Mouse (Mus musculus): Measurements from ENCODE around the gene Kcne4. TPM values are rescaled to one million over a fixed set of nuclear protein-coding genes. Genes with fewer than 3 reads are reported as not detected.

The Kcne4 gene
- total and polyA plus RNA-seq, 2 experiments from 2014 or later, result 1.4 to 2.3 TPM

DNA sequence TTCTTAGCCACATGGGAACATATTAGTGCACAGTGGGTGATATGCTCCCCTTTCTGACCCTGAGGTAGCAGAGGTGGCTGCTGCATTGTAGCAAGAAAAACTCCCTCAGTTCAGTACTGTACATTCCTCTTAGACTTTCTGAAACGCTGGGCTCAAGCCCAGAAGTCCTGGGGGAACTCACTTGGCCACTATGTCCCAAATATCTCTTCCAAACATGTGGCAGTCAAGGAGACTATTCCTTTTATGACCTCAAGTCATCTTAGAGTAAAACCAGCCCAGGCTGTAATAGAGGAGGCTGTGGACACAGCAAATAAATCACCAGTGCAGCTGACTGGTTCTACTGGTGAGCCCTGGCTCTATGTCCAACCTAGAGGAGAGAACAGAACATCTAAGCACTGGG lies 45.7 kb downstream of the Kcne4 start:
- WGBS, result 61% methylated on average over 1 of the region's 1 CpGs

DNA sequence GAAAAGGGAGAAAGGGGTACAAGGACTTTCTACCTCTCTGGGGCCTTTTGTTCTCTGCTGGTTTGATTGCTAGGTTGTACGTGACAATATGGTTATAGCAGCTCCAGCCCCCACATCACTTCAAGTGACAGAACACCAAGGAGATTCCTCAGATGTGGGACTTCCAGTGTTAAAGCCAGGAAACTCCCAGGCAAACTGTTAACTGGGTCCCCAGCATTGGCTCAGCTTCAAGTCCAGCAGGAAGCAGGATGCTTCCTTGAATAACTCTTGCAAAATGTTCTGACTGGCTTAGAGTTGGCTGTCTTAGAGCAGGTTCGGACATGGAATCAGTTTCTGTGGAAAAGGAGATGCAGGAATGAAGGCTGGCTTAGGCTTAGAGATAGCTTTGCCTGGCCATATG lies 47.3 kb downstream of the Kcne4 start:
- no peaks in the 10 kb centered on the region for H3K27me3 ChIP-seq (ENCODE audit: insufficient read depth, low read length)
- TF ChIP-seq CTCF (IDR thresholded peaks at IDR 0.05), result no peak
- H3K36me3 ChIP-seq (ENCODE audit: insufficient read depth, low read length), result no peaks in the 10 kb centered on the region
- H3K4me2 ChIP-seq (ENCODE audit: low read depth, low read length, poor library complexity, severe bottlenecking), result no peak overlapping the region
- H3K9me3 ChIP-seq (ENCODE audit: low read length), result no peaks in the 10 kb centered on the region
- H3K9ac ChIP-seq (replicated peaks; ENCODE audit: low read length, poor library complexity, severe bottlenecking), result no peak overlapping the region
- DNase-seq (ENCODE audit: low spot score) (peak; percentile 10), ATAC-seq (ENCODE audit: low FRiP score) (no peak)
- H3K27ac ChIP-seq (ENCODE audit: low read depth, low read length), result no peak overlapping the region
- H3K4me3 ChIP-seq (ENCODE audit: low read depth, low read length), result no peak overlapping the region
- WGBS, result 61% methylated on average over 2 of the region's 2 CpGs
- H3K4me1 ChIP-seq (ENCODE audit: insufficient read depth, low read length), result no peaks in the 10 kb centered on the region

More for the DNA sequence above, 45.7 kb downstream of the Kcne4 start:
- Histone ChIP-seq H3K27ac (ENCODE audit: low read depth, low read length) (no peak overlapping the region), H3K4me2 (ENCODE audit: low read depth, low read length, poor library complexity, severe bottlenecking) (no peak overlapping the region), H3K27me3 (ENCODE audit: insufficient read depth, low read length) (no peaks in the 10 kb centered on the region), H3K36me3 (ENCODE audit: insufficient read depth, low read length) (no peaks in the 10 kb centered on the region), H3K9me3 (ENCODE audit: low read length) (no peaks in the 10 kb centered on the region), H3K4me1 (ENCODE audit: insufficient read depth, low read length) (no peaks in the 10 kb centered on the region), H3K9ac (replicated peaks; ENCODE audit: low read length, poor library complexity, severe bottlenecking) (no peak overlapping the region), H3K4me3 (ENCODE audit: low read depth, low read length) (no peak overlapping the region)
- no peak for DNase-seq (ENCODE audit: low spot score)
- TF ChIP-seq CTCF (IDR thresholded peaks at IDR 0.05), result no peak
- no peak for ATAC-seq (ENCODE audit: low FRiP score)

DNA sequence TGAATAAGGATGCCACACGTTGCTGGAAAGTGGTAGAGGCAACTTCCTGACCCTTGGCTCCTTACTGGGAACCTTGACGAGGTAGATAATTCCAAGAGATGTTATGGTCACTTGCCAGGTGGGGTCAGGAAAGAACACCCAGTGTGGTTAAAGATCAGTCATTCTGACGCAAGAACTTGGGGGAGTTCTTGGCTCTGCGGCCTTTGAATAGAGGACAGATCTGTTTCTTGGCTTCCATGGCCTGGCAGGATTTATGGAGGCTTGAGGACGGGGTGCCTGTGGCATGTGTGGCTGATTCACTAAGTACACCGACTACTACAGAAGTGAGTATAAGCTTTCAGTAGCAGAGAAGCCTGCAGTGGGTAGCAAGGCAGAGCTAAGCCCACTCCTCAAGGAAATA lies 47.8 kb downstream of the Kcne4 start:
- Histone ChIP-seq H3K36me3 (ENCODE audit: insufficient read depth, low read length) (no peaks in the 10 kb centered on the region), H3K4me3 (ENCODE audit: low read depth, low read length) (no peak overlapping the region), H3K9me3 (ENCODE audit: low read length) (no peaks in the 10 kb centered on the region), H3K4me2 (ENCODE audit: low read depth, low read length, poor library complexity, severe bottlenecking) (no peak overlapping the region), H3K27ac (ENCODE audit: low read depth, low read length) (no peak overlapping the region), H3K9ac (replicated peaks; ENCODE audit: low read length, poor library complexity, severe bottlenecking) (no peak overlapping the region), H3K4me1 (ENCODE audit: insufficient read depth, low read length) (no peaks in the 10 kb centered on the region), H3K27me3 (ENCODE audit: insufficient read depth, low read length) (no peaks in the 10 kb centered on the region)
- DNase-seq (ENCODE audit: low spot score), result no peak
- TF ChIP-seq CTCF (IDR thresholded peaks at IDR 0.05), result no peak
- ATAC-seq (ENCODE audit: low FRiP score), result no peak
- WGBS, result 66% methylated on average over 6 of the region's 6 CpGs

DNA sequence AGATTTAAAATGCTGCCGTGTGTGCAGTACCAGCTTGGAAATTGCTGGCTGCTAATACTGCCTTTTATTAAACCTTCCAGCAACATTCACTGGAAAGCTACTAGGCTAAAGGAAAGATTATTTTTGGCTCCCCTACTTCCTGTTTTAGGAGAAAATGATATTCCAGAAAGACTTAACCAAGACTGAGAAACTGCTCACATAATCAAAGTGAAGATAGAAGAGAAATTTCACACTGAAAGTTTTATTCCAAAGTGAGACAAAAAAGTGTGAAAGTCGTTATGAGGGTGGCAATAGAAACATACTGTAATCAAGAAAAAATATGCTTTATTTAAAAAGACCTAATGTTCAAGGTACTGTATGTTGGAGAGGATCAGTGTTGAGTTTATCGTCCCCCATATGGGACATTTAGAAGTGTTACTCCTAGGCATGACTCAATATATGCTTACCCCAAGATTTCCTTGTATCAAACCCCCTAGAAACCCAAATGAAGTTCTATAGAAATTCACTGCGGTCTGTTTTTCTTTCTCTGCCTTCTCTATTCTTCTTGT lies 48.3 kb downstream of the Kcne4 start:
- no peak for TF ChIP-seq CTCF (IDR thresholded peaks at IDR 0.05)
- ATAC-seq (ENCODE audit: low FRiP score) (no peak), DNase-seq (ENCODE audit: low spot score) (no peak)
- 74% methylated on average over 4 of the region's 4 CpGs for WGBS
- H3K9ac ChIP-seq (replicated peaks; ENCODE audit: low read length, poor library complexity, severe bottlenecking), result no peak overlapping the region
- no peak overlapping the region for H3K4me3 ChIP-seq (ENCODE audit: low read depth, low read length)
- no peak overlapping the region for H3K27ac ChIP-seq (ENCODE audit: low read depth, low read length)
- H3K27me3 ChIP-seq (ENCODE audit: insufficient read depth, low read length), result no peaks in the 10 kb centered on the region
- no peaks in the 10 kb centered on the region for H3K9me3 ChIP-seq (ENCODE audit: low read length)
- H3K36me3 ChIP-seq (ENCODE audit: insufficient read depth, low read length), result no peaks in the 10 kb centered on the region
- no peak overlapping the region for H3K4me2 ChIP-seq (ENCODE audit: low read depth, low read length, poor library complexity, severe bottlenecking)
- H3K4me1 ChIP-seq (ENCODE audit: insufficient read depth, low read length), result no peaks in the 10 kb centered on the region

DNA sequence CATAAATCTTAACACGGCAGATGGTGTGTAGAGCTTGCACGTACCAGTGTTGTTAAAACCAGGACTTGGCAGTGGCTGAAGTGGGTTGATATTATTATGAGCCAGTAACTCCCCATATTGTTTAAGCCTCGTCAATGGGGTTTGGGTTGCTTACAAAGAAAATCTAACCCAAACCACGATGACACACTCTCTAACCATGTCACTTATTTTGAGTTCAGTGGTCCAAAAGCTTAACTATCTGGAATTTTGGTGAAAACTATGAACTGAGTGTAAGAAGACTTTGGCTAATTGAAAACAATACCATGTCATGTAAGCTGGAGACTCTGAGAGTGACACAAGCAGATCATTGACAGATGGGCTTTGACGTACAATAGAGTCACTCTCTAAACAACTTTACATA lies 49.4 kb downstream of the Kcne4 start:
- ATAC-seq (ENCODE audit: low FRiP score), result no peak
- Histone ChIP-seq H3K9me3 (ENCODE audit: low read length) (no peaks in the 10 kb centered on the region), H3K36me3 (ENCODE audit: insufficient read depth, low read length) (no peaks in the 10 kb centered on the region), H3K4me3 (ENCODE audit: low read depth, low read length) (no peak overlapping the region), H3K4me2 (ENCODE audit: low read depth, low read length, poor library complexity, severe bottlenecking) (no peak overlapping the region), H3K4me1 (ENCODE audit: insufficient read depth, low read length) (no peaks in the 10 kb centered on the region), H3K27me3 (ENCODE audit: insufficient read depth, low read length) (no peaks in the 10 kb centered on the region), H3K9ac (replicated peaks; ENCODE audit: low read length, poor library complexity, severe bottlenecking) (no peak overlapping the region), H3K27ac (ENCODE audit: low read depth, low read length) (no peak overlapping the region)
- WGBS, result 94% methylated on average over 5 of the region's 5 CpGs
- TF ChIP-seq CTCF (IDR thresholded peaks at IDR 0.05), result no peak
- no peak for DNase-seq (ENCODE audit: low spot score)

DNA sequence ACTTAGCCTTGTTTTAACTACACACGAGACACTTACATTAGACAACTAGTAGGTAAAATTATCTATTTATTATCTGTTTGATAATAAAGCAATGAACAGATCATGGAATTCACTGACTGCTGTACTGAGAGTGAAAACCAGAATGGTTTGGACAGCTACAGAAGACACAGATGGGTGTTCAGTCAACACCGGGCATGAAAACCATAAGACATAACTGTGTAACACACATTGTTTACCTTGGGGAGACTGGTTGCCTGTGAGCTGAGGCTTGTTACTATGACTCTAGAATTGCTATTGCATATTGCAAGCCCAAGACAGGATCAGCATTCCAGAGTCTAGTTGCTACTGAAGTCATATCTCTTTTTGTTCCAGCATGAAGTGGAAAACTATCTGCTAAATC lies 49.9 kb downstream of the Kcne4 start:
- ATAC-seq (ENCODE audit: low FRiP score), result no peak
- DNase-seq (ENCODE audit: low spot score), result no peak
- Histone ChIP-seq H3K4me3 (ENCODE audit: low read depth, low read length) (no peak overlapping the region), H3K27ac (ENCODE audit: low read depth, low read length) (no peak overlapping the region), H3K9ac (replicated peaks; ENCODE audit: low read length, poor library complexity, severe bottlenecking) (no peak overlapping the region), H3K9me3 (ENCODE audit: low read length) (no peaks in the 10 kb centered on the region), H3K4me1 (ENCODE audit: insufficient read depth, low read length) (no peaks in the 10 kb centered on the region), H3K27me3 (ENCODE audit: insufficient read depth, low read length) (no peaks in the 10 kb centered on the region), H3K36me3 (ENCODE audit: insufficient read depth, low read length) (no peaks in the 10 kb centered on the region), H3K4me2 (ENCODE audit: low read depth, low read length, poor library complexity, severe bottlenecking) (no peak overlapping the region)
- WGBS, result 95% methylated on average over 2 of the region's 2 CpGs
- no peak for TF ChIP-seq CTCF (IDR thresholded peaks at IDR 0.05)

Other genes starting within 250 kb of the Kcne4 start
- 104 and 108 TPM in 2 replicates for gene Acsl3, start 158.9 kb upstream of the Kcne4 start, total RNA-seq (2014; rRNA removed)
- 87.5 and 89.2 TPM in 2 replicates for gene Acsl3, start 158.9 kb upstream of the Kcne4 start, polyA plus RNA-seq (2015; fragmentation: Nextera tagmentation; extraction: Ambion mirVana)
- gene Utp14b, start 158.7 kb upstream of the Kcne4 start, total RNA-seq (2014; rRNA removed), result 6.7 and 8.8 TPM in 2 replicates
- gene Utp14b, start 158.7 kb upstream of the Kcne4 start, polyA plus RNA-seq (2015; fragmentation: Nextera tagmentation; extraction: Ambion mirVana), result 1.8 and 2.4 TPM in 2 replicates